Mouse (Mus musculus) bone marrow, adult 2 months (tissue): ENCODE measurements around the gene Aff3. TPM values are rescaled to one million over a fixed set of nuclear protein-coding genes. Genes with fewer than 3 reads are reported as not detected.

Experiments
- H3K27ac ChIP-seq: fragments of 200-500 bp; 2 replicates; pipeline ENCODE4 v1.5.1; 2012; ENCODE audit warnings: low read depth, mild to moderate bottlenecking, control low read depth, inconsistent platforms, low read length; ENCODE audit not compliant: control insufficient read depth, poor library complexity, insufficient read depth
- H3K4me1 ChIP-seq: fragments of 200-500 bp; 2 replicates; pipeline ENCODE4 v1.6.1; 2011; ENCODE audit warnings: low read length; ENCODE audit not compliant: control insufficient read depth, insufficient read depth
- H3K4me3 ChIP-seq: fragments of 200-500 bp; replicated peaks from 2 replicates; pipeline ENCODE3; 2011; ENCODE audit warnings: mild to moderate bottlenecking, low read depth, low read length, control low read depth; ENCODE audit not compliant: control insufficient read depth
- CTCF ChIP-seq: fragments of 200-500 bp; IDR thresholded peaks from 2 replicates; pipeline ENCODE4 v1.5.1; 2011; ENCODE audit warnings: low read length, control low read depth; ENCODE audit not compliant: control insufficient read depth, insufficient read depth
- POLR2A ChIP-seq: fragments of 200-500 bp; IDR thresholded peaks from 2 replicates; pipeline ENCODE4 v1.6.1; 2011; ENCODE audit warnings: low read depth, mild to moderate bottlenecking, control low read depth, low read length, borderline replicate concordance; ENCODE audit not compliant: control insufficient read depth
- WGBS: fragments of 180-500 bp; shearing (Covaris S2); methylation state at CpG from one replicate; pipeline ENCODE4 v1.1.7; 2018; 5-methylcytosine and 5-hydroxymethylcytosine counted together
- polyA plus RNA-seq: library from polyadenylated mRNA; stranded (reverse); fragments of >200 nt; gene quantifications from 2 replicates; pipeline ENCODE4 v1.2.4, GENCODE M21; 2011; ENCODE audit warnings: low replicate concordance; ENCODE audit not compliant: missing spikeins, insufficient read depth, insufficient read length

Gene Aff3
- polyA plus RNA-seq, 1 experiment: 21.5 TPM

- no peak overlapping the region for H3K4me3 ChIP-seq
- H3K4me1 ChIP-seq: no peaks in the 10 kb centered on the region
- TF ChIP-seq CTCF: no peak
- no peak for TF ChIP-seq POLR2A
- H3K27ac ChIP-seq: no peak overlapping the region
- WGBS: 88% methylated on average over 3 of the region's 3 CpGs
Measured at GRCm38 (mm10) chr1:38362275-38362674, 302.5 kb downstream of the Aff3 start.

- no peak overlapping the region for H3K4me3 ChIP-seq
- TF ChIP-seq CTCF (no peak), POLR2A (no peak)
- H3K27ac ChIP-seq: no peak overlapping the region
- H3K4me1 ChIP-seq: no peaks in the 10 kb centered on the region
- 84% methylated on average over 26 of the region's 26 CpGs for WGBS
Measured at GRCm38 (mm10) chr1:38358797-38359349, 305.9 kb downstream of the Aff3 start.

- H3K4me1 ChIP-seq: no peaks in the 10 kb centered on the region
- 82% methylated on average over 10 of the region's 10 CpGs for WGBS
- H3K27ac ChIP-seq: no peak overlapping the region
- no peak for TF ChIP-seq CTCF
- TF ChIP-seq POLR2A: no peak
- H3K4me3 ChIP-seq: no peak overlapping the region
Measured at GRCm38 (mm10) chr1:38357933-38358796, 306.6 kb downstream of the Aff3 start.

- TF ChIP-seq POLR2A: no peak
- no peak for TF ChIP-seq CTCF
- Histone ChIP-seq H3K4me3 (no peak overlapping the region), H3K4me1 (no peaks in the 10 kb centered on the region), H3K27ac (no peak overlapping the region)
- WGBS: 86% methylated on average over 4 of the region's 4 CpGs
Measured at GRCm38 (mm10) chr1:38354585-38354984, 310.2 kb downstream of the Aff3 start.

GRCm38 (mm10) chr1:38347346-38347745, 317.4 kb downstream of the Aff3 start:
- no peak for TF ChIP-seq CTCF
- no peak for TF ChIP-seq POLR2A
- Histone ChIP-seq H3K27ac (no peak overlapping the region), H3K4me3 (no peak overlapping the region), H3K4me1 (no peaks in the 10 kb centered on the region)
- 75% methylated on average over 4 of the region's 4 CpGs for WGBS

- Histone ChIP-seq H3K4me1 (no peaks in the 10 kb centered on the region), H3K27ac (no peak overlapping the region), H3K4me3 (no peak overlapping the region)
- TF ChIP-seq POLR2A: no peak
- no peak for TF ChIP-seq CTCF
- 89% methylated on average over 7 of the region's 7 CpGs for WGBS
Measured at GRCm38 (mm10) chr1:38334206-38334605, 330.5 kb downstream of the Aff3 start.

- WGBS: 88% methylated on average over 5 of the region's 5 CpGs
- H3K27ac ChIP-seq: no peak overlapping the region
- TF ChIP-seq POLR2A: no peak
- no peak for TF ChIP-seq CTCF
- no peaks in the 10 kb centered on the region for H3K4me1 ChIP-seq
- H3K4me3 ChIP-seq: no peak overlapping the region
Measured at GRCm38 (mm10) chr1:38332919-38333318, 331.8 kb downstream of the Aff3 start.

- Histone ChIP-seq H3K27ac (no peak overlapping the region), H3K4me1 (no peaks in the 10 kb centered on the region), H3K4me3 (no peak overlapping the region)
- TF ChIP-seq CTCF (no peak), POLR2A (no peak)
- 83% methylated on average over 5 of the region's 5 CpGs for WGBS
Measured at GRCm38 (mm10) chr1:38324206-38324605, 340.5 kb downstream of the Aff3 start.
